Mouse (Mus musculus): Measurements from ENCODE around the gene Ccdc38. TPM values are rescaled to one million over a fixed set of nuclear protein-coding genes. Genes with fewer than 3 reads are reported as not detected.
"Not testable (repeated sequence)": the region's sequence is repeated elsewhere in the genome, so short reads cannot be mapped to it uniquely, and the experiment has no call there.

The Ccdc38 gene
- total RNA-seq, 4 experiments from 2014 or later: not detected

DNA sequence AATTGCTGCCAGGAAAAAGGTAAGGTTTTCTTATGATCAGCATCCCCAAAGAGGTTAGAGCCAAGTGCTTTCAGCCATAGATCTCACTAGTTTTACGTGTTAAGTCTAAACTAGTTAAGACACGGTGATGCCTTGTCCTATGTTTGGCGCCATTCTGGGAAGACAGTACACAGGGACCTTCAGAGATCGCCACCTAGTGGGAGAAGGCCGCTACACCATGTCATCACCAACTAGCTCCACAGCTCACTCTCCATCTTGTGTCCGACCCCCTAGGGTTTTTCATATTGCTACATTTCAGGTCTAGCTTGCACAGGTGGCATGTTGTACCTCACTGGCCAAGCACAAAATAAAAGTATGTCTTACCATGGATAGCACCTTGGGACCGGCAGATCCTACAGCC, 8.6 kb downstream of the Ccdc38 start:
- DNase-seq (ENCODE audit: low spot score in 2 of 2): peak; percentile 44 to 49

GRCm38 (mm10) chr10:93549821-93550220, 9.4 kb downstream of the Ccdc38 start:
- no peak for DNase-seq (ENCODE audit: low spot score in 2 of 2)

- no peak for DNase-seq (ENCODE audit: low spot score in 2 of 2)
These were observed 12.2 kb downstream of the Ccdc38 start for GRCm38 (mm10) chr10:93552596-93552995.

- not testable (repeated sequence) for DNase-seq (ENCODE audit: low spot score in 2 of 2)
These were observed 17.5 kb downstream of the Ccdc38 start for GRCm38 (mm10) chr10:93557971-93558370.

DNA sequence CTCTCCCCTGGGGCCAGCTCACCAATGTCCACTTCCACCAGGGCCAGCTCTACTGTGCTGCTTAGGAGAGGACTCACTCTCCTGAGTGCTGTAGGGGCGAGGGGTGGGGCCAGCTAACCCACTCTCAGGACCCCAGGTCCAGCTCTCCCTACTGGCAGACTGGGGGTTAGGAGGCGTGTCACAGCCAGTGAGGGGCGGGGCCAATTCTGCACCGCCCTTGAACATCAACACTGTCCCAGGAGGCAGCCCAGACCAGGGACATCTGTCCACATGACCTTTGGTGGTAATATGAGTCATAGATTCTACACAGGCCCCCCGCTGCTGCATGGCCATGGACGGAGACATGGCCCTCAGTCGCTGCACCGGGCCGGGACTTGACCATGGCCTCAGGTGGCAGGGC, 19.4 kb downstream of the Ccdc38 start:
- no peak for DNase-seq (ENCODE audit: low spot score in 2 of 2)

- no peak for DNase-seq (ENCODE audit: low spot score in 2 of 2)
These were observed 24.2 kb downstream of the Ccdc38 start for GRCm38 (mm10) chr10:93564518-93565090.

DNA sequence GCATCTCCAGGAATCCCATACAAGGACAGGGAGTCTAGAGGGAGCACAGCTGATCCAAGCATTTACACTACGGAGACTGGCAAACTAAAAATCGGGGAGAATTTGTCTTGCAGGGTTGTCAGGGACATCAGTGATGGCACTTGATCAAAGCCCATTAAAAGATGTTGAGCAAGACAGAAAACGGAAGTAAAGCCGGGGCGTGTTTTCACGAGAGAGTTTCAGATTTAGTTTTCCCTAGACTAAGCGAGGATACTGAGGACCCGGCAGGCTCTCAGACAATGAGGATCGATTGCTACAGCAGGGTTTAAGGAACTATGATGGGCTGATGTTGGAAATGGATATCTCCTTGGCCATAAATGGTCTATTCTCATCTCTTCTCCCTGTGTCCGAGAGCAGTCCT, 26.6 kb downstream of the Ccdc38 start:
- no peak for DNase-seq (ENCODE audit: low spot score in 2 of 2)

DNA sequence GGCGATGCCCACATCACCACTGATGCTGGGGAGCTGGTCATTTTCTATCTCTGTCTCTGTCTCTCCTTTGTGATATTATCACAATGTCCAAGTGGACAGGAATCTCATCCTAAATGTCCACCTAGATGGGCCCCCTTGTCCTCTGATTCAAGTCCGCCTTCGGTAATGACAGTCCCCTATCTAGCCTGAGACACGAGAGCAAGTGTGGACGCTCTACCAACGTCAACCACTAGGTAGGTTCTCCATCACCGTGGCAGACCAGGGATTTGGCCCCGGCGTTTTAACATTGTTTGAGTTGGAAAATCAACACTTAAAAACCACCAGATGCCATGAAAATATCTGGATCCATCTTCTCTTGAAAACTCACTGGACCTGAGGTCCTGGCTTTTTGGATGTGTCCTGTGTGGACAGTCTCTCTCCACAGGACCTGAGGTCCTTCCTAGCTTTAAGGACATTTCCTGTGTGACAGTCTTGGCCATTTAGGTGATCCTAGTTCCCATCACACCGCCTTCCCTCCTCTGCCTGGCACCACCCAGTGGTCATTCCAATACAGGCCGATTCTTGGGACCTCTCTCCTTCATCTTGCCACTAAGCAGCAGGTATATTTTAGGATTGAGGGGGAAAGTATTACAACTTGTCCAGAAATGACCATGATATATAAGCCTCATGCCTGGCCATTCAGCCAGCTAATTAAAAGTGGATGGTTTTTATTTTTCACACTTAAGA, 27.6 kb downstream of the Ccdc38 start:
- DNase-seq (ENCODE audit: low spot score in 2 of 2): no peak

GRCm38 (mm10) chr10:93568671-93569070, 28.2 kb downstream of the Ccdc38 start:
- DNase-seq (ENCODE audit: low spot score in 2 of 2): no peak

GRCm38 (mm10) chr10:93572209-93572608, 31.8 kb downstream of the Ccdc38 start:
- DNase-seq (ENCODE audit: low spot score in 2 of 2): no peak

GRCm38 (mm10) chr10:93574966-93575365, 34.5 kb downstream of the Ccdc38 start:
- no peak for DNase-seq (ENCODE audit: low spot score in 2 of 2)

GRCm38 (mm10) chr10:93575960-93576359, 35.5 kb downstream of the Ccdc38 start:
- DNase-seq (ENCODE audit: low spot score in 2 of 2): no peak

DNA sequence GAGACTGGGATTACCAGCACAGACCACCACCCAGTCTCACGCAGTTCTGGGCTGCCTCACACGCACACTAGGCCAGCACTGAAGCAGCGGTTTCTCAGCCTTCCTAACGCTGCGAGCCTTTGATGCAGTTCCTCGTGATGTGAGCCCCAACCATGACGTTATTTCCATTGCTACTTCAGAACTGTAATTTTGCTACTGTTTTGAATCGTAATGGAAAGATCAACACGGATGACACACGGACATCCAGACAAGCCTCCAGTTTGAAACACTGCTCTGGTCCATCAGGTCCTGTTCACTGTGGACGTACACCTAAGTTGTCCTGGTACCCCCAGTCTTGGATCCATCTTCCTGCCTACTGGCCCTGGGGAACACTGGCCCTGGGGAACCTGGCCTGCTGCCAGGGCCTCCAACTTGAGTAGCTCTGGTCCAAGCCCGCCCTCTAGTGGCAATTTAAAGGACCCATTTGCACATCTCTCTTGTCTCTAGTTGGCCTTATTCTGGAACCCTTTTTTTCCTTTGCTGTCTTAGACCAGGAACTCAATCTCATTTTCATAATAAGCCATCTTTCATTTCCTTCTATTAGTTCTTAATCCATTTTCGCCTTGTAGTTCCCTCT, 36.9 kb downstream of the Ccdc38 start:
- DNase-seq (ENCODE audit: low spot score in 2 of 2): peak; percentile 39 to 59

DNA sequence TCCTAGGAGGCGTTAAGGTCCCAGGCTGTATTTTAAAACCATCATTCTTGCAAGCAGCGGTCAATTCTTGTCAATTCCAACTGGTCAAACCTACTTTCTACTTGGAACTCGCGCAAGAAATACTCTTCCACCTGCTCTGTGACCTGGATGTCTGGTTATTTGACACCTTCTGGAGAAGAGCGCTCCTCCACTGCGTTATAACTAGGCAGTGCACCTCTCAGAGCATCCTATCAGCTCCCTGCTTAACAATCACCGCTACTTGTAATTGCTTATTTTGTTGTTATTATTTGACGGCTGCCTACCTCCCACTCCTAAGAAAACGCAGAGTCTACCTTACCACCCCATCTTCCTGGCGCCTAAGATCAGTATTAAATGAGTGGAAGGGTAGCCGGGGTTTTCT, 48.4 kb downstream of the Ccdc38 start:
- no peak for DNase-seq (ENCODE audit: low spot score in 2 of 2)

DNA sequence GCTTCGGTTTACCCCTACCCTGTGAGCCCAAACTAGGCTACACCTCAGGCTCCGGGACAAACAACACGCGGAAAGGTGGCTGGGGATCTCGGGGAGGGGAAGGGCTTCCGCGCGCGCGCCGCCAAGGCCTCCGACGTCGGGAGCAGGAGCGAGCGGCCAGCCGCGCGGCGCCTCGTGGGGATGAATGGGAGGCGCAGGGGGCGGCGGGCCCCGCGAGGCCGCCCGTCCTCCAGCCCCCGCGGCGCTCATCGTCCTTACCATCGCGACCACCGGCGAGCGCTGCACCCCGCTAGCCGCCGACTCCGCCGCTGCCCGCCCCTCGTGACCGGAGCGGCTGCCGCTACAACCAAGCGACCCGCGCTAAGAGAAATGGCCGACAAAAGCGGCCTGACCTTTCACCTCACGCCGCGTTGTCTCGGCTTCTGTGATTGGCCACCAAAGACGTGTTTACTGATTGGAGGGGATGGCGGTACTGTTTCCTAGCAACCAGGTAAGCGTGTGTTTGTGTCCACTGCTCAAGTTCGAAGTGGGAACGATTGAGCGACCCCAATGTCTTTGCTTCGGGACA, 48.9 kb downstream of the Ccdc38 start, which contains the start of gene Snrpf:
Snrpf (minus strand) TSS at position 426 of the 568 bp plus-strand sequence.
- peak; percentile 83 to 84 for DNase-seq (ENCODE audit: low spot score in 2 of 2)

DNA sequence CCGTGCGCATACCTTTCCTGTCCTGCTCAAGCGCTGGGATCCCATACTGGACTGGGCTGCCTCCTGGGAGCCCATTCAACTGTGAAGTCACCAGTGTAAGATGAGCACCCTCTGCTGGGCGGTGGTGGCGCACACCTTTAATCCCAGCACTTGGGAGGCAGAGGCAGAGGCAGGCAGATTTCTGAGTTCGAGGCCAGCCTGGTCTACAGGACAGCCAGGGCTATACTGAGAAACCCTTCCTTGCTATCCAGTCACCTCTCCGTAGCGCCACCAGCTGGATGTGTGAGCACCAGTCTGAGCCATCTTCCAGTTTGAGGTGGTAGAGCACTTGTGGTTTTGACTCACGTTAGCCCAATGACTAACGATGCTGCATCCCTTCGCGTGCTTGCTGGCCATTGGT, 52.0 kb downstream of the Ccdc38 start:
- no peak for DNase-seq (ENCODE audit: low spot score in 2 of 2)

- peak; percentile 61 to 76 for DNase-seq (ENCODE audit: low spot score in 2 of 2)
These were observed 53.6 kb downstream of the Ccdc38 start for GRCm38 (mm10) chr10:93594022-93594482.

- no peak for DNase-seq (ENCODE audit: low spot score in 2 of 2)
These were observed 55.4 kb downstream of the Ccdc38 start for GRCm38 (mm10) chr10:93595831-93596230.

- no peak for DNase-seq (ENCODE audit: low spot score in 2 of 2)
These were observed 56.2 kb downstream of the Ccdc38 start for GRCm38 (mm10) chr10:93596641-93597040.

GRCm38 (mm10) chr10:93602309-93602708, 61.9 kb downstream of the Ccdc38 start:
- DNase-seq (ENCODE audit: low spot score in 2 of 2): no peak

DNA sequence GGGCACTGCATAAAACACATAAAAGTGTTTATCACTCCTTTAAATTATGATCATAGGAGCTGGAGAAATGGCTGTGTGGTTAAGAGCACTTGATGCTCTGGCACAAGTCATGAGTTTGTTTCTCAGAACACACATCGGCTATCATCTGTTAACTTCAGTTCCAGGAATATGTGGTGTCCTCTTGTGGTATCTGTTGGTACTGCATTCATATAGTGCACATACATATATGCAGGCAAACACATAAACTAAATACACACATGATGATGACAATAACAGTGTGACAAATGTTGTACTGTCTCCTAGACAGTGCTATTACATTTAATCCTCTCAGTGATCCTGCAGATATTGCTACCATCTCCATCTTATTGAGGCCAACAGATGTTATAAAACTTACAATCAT, 62.8 kb downstream of the Ccdc38 start:
- DNase-seq (ENCODE audit: low spot score in 2 of 2): no peak

DNA sequence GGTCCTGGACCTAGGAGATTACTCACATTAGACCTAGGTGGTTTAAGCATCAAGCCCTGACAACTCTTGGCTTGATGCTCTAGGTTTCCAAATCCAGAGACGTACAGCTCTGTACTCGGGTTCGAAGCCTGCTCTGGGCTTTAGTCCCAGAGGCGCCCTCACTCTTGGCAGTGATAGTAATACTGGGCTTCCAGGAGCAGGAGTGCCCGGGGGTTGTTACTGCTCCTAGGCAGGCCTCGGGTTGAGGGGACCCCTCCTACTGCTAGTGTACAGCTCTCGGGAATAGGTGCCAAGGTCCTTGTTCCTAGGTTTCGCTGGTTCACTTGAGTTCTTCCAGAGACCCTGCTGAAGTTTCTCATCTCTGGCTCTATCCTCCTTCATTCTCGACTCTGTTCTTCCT, 65.9 kb downstream of the Ccdc38 start:
- DNase-seq (ENCODE audit: low spot score in 2 of 2): no peak
